Mouse (Mus musculus) yolk sac, embryonic 10.5 days (tissue): ENCODE results near the gene Ltv1.

Experiments used
- DNase-seq: peaks from one replicate; pipeline ENCODE4 v3.0.0-alpha.2; 2017; ENCODE audit warnings: low spot score

Ltv1 gene

DNA sequence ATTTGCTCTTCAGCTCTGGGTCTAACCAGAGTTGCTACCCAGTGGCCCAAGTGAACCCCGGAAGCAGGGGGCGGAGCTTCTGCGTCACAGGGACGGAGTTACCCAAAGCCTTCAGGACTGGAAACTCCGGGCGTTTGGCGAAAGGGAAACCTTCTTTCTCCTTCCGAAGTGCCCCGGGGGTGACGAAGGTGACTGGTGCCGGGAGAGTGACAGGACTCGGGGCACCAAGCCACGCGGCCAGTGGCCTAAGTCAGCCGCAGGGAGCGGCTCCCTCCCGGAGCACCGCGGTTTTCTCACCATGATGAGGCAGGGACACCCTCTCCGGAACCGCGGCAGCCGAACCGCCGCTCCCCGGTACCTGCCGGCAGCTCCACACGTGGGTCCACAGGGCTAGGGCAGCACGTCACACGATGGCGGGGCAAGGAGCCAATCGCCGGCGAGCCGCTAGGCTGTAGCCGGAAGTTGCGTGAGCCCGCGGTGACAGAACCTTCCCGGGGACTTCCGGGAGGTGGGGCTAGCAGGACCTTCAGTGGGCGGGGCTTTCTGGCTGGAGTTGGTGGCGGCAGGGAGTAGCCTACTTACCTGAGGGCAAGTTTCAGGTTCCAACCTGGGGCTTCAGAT, at the start of gene Ltv1:
TSS of gene Ltv1 (minus strand) at position 438 of the 621 bp plus-strand sequence.
- DNase-seq: peak; percentile 93

DNA sequence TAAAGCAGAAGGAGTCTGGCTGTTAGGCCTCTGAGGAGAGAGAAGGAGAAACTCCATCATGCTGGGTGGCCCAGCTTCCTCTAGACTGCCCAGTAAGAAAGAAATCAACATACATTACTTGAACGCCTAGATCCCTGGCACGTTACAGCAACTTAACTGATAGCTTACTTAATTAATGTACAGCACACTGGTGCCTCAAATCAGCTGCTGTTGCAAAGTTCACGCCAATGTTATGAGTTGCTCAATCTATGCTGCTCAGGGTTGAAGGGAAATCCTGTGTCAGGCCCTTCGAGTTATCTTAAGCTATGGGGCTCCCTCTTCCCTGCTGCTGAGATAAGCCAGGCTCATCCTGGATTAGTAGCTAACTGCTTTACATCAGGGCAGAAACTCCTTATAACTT, 47.5 kb upstream of the Ltv1 start:
- DNase-seq: peak; percentile 74

DNA sequence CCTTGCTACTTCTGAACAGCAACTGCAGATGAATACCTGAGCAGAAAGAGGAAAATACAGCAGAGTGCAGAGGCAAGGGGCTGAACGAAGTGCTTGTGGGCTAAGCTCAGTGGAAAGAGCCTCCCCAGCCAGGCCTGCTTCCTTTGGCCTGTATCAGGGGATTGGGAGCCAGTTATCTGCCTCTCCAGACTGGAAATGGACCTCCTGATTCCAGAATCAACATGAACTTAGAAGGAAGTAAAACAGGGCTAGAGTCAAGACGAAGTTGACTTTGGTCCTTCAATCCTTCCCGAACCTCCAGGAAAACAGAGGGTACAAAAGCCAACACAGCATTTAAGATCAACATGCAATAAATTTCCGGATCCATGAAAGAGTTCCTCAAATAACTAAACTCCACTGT, 45.2 kb upstream of the Ltv1 start:
- peak; percentile 40 for DNase-seq

GRCm38 (mm10) chr10:13236866-13237265, 43.9 kb upstream of the Ltv1 start:
- DNase-seq: no peak

GRCm38 (mm10) chr10:13234503-13234902, 41.5 kb upstream of the Ltv1 start:
- no peak for DNase-seq

DNA sequence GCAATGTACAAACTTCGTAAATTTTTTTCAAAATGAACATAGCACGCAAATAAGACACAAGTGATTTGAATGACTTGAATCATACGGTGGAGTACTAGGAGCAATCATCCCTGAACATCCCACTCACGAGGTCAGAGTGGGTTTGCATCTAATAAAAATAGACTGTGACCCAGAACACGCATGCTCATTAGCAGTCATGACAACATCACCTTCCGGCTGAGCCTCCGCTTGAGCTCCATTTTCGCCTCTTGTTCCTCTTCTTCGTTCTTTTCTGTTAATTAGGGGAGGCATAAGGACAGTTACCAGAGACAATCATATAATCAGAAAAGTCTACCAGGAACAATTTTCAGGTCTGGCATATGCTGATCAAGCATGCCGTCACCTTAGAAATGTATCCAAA, 41.0 kb upstream of the Ltv1 start:
- no peak for DNase-seq

GRCm38 (mm10) chr10:13233143-13233622, 40.2 kb upstream of the Ltv1 start:
- DNase-seq: peak; percentile 36

- DNase-seq: no peak
Measured at GRCm38 (mm10) chr10:13232443-13233142, 39.6 kb upstream of the Ltv1 start.

GRCm38 (mm10) chr10:13230716-13231115, 37.7 kb upstream of the Ltv1 start:
- no peak for DNase-seq

GRCm38 (mm10) chr10:13225377-13226063, 32.6 kb upstream of the Ltv1 start:
- DNase-seq: no peak

DNA sequence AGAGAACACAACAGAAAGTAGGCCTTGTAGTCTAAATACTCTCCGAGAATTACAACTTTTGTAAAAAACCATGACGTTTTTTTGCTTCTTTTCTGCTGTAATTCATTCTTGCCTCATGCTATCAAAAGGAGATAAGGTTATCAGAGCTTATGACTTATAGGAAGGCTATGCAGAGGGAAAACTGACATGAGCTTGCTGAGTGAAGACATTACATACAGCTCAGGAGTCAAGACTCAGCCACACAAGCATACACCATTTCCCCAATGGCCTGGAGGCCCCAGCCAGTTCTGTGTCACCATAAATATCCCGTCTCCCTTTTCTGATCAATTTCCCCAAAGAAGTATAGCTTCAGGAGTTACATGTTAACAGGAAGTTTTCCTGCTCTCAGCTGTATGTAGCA, 29.2 kb upstream of the Ltv1 start:
- DNase-seq: no peak

- DNase-seq: no peak
Measured at GRCm38 (mm10) chr10:13220061-13220460, 27.1 kb upstream of the Ltv1 start.

GRCm38 (mm10) chr10:13213956-13214355, 21.0 kb upstream of the Ltv1 start:
- DNase-seq: no peak

- no peak for DNase-seq
Measured at GRCm38 (mm10) chr10:13212829-13213228, 19.9 kb upstream of the Ltv1 start.

DNA sequence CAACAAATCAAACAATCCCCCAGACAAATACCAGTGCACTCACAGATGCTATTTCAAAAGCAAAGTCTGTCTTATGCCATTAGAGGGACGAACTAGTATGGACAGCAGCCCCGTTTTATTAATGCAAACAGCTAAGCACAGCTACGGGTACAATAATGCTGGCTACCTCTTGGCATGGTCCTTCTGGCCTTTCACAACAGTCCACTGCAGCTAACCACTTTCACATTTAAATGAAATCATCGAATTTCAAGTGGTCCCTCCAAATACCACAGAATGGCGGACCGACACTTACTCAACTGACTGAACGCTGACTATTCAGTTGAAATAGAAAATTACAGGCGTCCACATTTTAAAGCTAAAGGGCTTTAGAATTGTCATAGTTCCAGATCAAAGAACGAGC, 19.4 kb upstream of the Ltv1 start:
- no peak for DNase-seq

DNA sequence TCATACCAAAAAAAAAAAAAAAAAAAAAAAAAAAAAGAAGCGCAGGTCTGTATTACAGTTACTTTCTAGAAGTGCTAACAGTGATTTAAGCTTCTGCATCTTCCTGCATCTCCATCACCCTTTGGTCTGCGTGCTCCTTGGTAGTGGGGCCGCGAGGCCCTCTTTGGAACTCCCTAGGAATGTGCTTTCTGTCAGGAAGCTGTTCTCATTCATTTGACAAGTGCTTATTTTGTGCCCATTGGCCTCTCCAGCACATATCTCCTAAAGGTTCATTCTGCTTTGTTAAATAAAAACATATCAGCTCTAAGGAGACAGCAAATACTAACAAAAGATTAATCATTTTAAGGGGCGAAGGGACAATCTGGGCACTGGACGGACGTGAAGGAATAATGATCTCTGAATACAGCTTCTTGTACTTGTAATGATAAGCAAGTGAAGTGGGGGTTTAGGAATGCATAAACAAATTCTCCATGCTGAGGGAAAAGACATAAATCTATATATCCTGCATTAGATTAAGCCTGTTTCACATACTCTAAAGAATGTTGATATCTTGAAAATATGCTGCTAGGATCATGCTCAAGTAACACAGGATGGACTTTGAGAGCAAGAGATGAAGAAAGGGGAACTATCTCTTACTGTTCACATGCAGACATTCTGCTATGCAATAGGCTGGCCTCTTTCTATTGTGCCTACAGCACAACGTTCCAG, 17.1 kb upstream of the Ltv1 start:
- DNase-seq: peak; percentile 46

DNA sequence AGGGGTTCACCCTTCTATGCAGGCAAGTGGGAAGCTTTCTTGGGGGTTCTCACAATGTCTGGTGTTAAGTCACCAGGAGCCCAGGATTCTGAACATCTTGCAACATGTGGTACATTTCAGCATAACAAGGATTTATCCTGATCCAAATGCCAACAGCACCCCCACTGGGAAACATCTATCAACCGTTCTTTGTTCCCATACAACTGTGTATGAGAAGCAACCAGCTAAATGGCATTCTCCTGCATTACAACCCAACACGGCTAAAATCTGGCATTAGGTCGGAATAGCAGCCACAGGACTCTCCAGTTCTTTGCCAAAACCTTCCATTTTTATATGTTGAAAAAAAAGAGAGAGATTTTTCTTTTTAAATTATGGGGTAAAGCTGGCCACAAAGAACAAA, 16.5 kb upstream of the Ltv1 start:
- DNase-seq: no peak

DNA sequence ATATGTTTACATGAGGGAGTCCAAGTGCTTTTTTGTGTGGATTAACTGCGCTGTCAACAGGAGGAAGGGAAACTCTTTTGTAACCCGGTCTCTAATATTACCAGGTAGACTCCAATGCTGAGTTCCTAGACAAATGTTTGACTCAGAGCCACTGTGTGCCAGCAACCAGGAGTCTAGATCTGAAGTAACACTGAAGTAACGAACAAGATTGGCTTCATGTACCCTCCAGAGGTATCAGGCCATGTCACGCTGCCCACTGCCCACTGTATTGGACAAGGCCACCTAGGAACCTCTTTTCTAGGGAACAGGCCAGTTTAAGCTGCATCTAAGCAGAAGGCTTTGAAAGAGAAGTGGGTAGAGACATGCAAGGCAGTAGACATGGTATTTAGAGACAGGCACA, 16.1 kb upstream of the Ltv1 start:
- no peak for DNase-seq

DNA sequence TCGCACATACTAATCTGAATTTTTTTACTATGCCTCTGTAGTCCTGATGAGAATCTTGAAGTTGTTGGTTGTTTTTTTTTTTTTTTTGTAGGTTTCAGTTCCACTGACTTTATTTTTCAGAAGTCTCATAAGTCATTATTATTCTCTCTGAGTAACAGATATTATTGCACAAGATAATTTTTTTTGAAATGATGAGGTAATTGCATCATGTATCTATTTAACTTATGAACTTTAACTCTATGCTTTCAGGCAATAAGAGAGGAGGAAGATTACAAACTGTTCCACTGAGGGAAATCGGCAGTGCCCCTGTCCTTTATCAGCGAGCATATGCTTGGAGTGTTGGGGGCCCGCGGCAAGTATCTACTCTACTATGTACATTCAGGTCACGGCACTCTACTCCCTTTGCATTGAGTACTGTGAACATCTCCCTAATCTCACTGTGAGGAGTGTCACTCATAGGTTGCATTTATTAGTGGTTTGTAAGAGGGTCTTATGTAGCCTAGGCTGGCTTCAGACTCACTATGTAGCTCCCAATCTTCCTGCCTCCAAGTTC, 8.8 kb upstream of the Ltv1 start:
- no peak for DNase-seq

DNA sequence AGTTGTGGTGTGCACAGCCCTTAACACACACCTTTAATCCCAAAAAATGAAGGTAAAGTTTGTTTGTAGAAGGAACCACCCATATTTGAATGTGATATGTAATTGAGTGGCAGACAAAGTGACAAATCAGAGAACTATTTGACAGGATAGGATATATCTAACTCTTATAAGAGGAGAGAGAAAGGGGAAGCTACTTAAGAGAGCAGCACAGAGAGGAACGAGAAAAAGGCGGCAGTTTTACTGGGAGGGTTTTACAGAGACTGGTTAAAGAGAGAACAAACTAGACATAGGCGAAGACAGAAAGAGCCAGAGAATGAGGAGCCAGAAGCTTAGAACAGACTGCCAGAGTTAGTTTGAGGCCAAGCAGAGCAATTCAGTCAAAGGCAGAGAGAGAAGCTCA, 7.9 kb upstream of the Ltv1 start:
- DNase-seq: no peak

DNA sequence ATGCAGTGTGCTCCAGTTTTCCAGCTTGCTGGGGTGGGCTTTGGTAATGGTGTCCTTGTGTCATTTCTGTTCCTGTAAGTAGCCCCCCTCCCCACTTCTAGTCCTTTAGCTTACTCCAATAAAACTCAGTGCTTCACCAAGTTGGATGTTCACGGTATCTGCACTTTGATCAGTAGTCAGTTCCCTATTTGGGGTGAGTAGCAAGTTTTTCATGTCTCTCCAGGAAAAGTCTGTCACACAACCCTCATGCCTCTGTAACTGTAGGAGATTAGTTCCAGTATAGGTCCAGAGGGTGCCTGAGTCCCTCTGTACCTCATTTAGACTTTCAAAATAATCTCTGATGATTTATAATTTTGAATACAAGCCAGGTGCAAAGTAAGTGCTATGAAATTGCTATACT, 6.3 kb upstream of the Ltv1 start:
- no peak for DNase-seq

GRCm38 (mm10) chr10:13196872-13197507, 4.0 kb upstream of the Ltv1 start:
- no peak for DNase-seq
